Mouse (Mus musculus): ENCODE data around the gene Tas2r115.
"Not testable (repeated sequence)": the region's sequence is repeated elsewhere in the genome, so short reads cannot be mapped to it uniquely, and the experiment has no call there.

Gene Tas2r115

GRCm38 (mm10) chr6:132737935-132738334 lies at the start of gene Tas2r115:
Gene Tas2r115 (minus strand): TSS chr6:132738035.
- H3K9me3 ChIP-seq (ENCODE audit: low read length): no peaks in the 10 kb centered on the region
- no peaks in the 10 kb centered on the region for H3K27me3 ChIP-seq (ENCODE audit: insufficient read depth, low read length)
- no peak for TF ChIP-seq NANOG (IDR thresholded peaks at IDR 0.05; ENCODE audit: borderline replicate concordance, low read length)
- TF ChIP-seq POU5F1 (IDR thresholded peaks at IDR 0.05; ENCODE audit: borderline replicate concordance, low read length): no peak
- TF ChIP-seq CTCF (conservative IDR thresholded peaks at IDR 0.05; ENCODE audit: low read length): no peak
- no peak within 1 kb of the TSS for H3K4me3 ChIP-seq (replicated peaks; ENCODE audit: low read length)
- H3K4me1 ChIP-seq (replicated peaks; ENCODE audit: low read depth, low read length): no peaks in the 10 kb centered on the region
- no peaks in the 10 kb centered on the region for H3K36me3 ChIP-seq (ENCODE audit: insufficient read depth, low read length)

- Histone ChIP-seq H3K9me3 (ENCODE audit: low read length) (no peaks in the 10 kb centered on the region), H3K27me3 (ENCODE audit: insufficient read depth, low read length) (no peaks in the 10 kb centered on the region), H3K4me1 (replicated peaks; ENCODE audit: low read depth, low read length) (no peaks in the 10 kb centered on the region), H3K36me3 (ENCODE audit: insufficient read depth, low read length) (no peaks in the 10 kb centered on the region), H3K4me3 (replicated peaks; ENCODE audit: low read length) (no peak within 1 kb of the TSS)
- TF ChIP-seq CTCF (conservative IDR thresholded peaks at IDR 0.05; ENCODE audit: low read length): no peak
- no peak for TF ChIP-seq NANOG (IDR thresholded peaks at IDR 0.05; ENCODE audit: borderline replicate concordance, low read length)
- no peak for TF ChIP-seq POU5F1 (IDR thresholded peaks at IDR 0.05; ENCODE audit: borderline replicate concordance, low read length)
These were observed 40.2 kb upstream of the Tas2r115 start, which contains the start of gene Tas2r136 for GRCm38 (mm10) chr6:132778062-132778461. Gene Tas2r136 (minus strand): TSS chr6:132778162.

DNA sequence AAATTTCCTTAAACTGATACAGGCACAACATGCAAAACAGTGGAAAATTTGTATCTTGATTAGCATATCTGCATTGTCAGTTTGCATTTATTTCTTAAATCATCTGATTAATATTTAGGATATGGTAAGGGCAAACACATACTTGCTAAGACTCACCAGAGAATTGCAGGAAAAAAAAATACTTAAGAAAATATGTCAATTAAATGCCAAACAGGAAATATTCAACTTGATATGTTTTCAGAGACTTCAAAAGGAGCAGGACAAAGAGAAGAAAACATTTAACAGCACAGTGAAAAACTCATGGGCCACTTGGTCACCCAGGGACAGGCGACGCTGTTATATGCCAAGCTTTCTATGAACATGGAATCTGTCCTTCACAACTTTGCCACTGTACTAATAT lies 24.0 kb upstream of the Tas2r115 start, which contains the start of gene Tas2r102:
Gene Tas2r102, plus strand, starts transcription at position 301 of the 400 bp plus-strand sequence.
- Histone ChIP-seq H3K4me3 (replicated peaks; ENCODE audit: low read length) (no peak within 1 kb of the TSS), H3K9me3 (ENCODE audit: low read length) (no peaks in the 10 kb centered on the region), H3K4me1 (replicated peaks; ENCODE audit: low read depth, low read length) (no peaks in the 10 kb centered on the region), H3K27me3 (ENCODE audit: insufficient read depth, low read length) (no peaks in the 10 kb centered on the region), H3K36me3 (ENCODE audit: insufficient read depth, low read length) (no peaks in the 10 kb centered on the region)
- no peak for TF ChIP-seq POU5F1 (IDR thresholded peaks at IDR 0.05; ENCODE audit: borderline replicate concordance, low read length)
- TF ChIP-seq NANOG (IDR thresholded peaks at IDR 0.05; ENCODE audit: borderline replicate concordance, low read length): no peak
- no peak for TF ChIP-seq CTCF (conservative IDR thresholded peaks at IDR 0.05; ENCODE audit: low read length)

DNA sequence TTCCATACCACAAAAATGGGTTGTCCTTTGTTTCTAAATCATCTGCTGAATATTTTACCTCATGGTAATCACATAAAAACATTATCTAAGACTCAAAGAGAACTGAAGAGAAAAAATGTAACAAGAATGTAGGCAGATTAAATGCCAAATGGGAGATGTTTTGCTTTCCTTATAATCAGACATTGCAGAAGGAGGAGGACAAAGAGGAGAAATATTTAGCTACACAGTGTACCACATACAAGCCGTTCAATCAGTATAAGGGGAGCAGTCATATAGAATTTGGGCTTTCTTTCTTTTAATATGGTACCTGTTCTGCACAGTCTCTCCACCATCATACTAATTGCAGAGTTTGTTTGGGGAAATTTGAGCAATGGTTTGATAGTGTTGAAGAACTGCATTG lies 16.6 kb upstream of the Tas2r115 start, which contains the start of gene Tas2r124:
Gene Tas2r124, plus strand, starts transcription at position 301 of the 400 bp plus-strand sequence.
- H3K36me3 ChIP-seq (ENCODE audit: insufficient read depth, low read length): no peaks in the 10 kb centered on the region
- TF ChIP-seq NANOG (IDR thresholded peaks at IDR 0.05; ENCODE audit: borderline replicate concordance, low read length): no peak
- TF ChIP-seq CTCF (conservative IDR thresholded peaks at IDR 0.05; ENCODE audit: low read length): no peak
- TF ChIP-seq POU5F1 (IDR thresholded peaks at IDR 0.05; ENCODE audit: borderline replicate concordance, low read length): no peak
- H3K4me3 ChIP-seq (replicated peaks; ENCODE audit: low read length): no peak within 1 kb of the TSS
- H3K9me3 ChIP-seq (ENCODE audit: low read length): no peaks in the 10 kb centered on the region
- no peaks in the 10 kb centered on the region for H3K27me3 ChIP-seq (ENCODE audit: insufficient read depth, low read length)
- H3K4me1 ChIP-seq (replicated peaks; ENCODE audit: low read depth, low read length): no peaks in the 10 kb centered on the region

- H3K27me3 ChIP-seq (ENCODE audit: insufficient read depth, low read length): no peaks in the 10 kb centered on the region
- H3K4me1 ChIP-seq (replicated peaks; ENCODE audit: low read depth, low read length): no peaks in the 10 kb centered on the region
- H3K4me3 ChIP-seq (replicated peaks; ENCODE audit: low read length): no peak overlapping the region
- no peaks in the 10 kb centered on the region for H3K36me3 ChIP-seq (ENCODE audit: insufficient read depth, low read length)
- TF ChIP-seq POU5F1 (IDR thresholded peaks at IDR 0.05; ENCODE audit: borderline replicate concordance, low read length) (no peak), CTCF (conservative IDR thresholded peaks at IDR 0.05; ENCODE audit: low read length) (no peak), NANOG (IDR thresholded peaks at IDR 0.05; ENCODE audit: borderline replicate concordance, low read length) (no peak)
- H3K9me3 ChIP-seq (ENCODE audit: low read length): no peaks in the 10 kb centered on the region
These were observed 12.4 kb upstream of the Tas2r115 start for GRCm38 (mm10) chr6:132750206-132750605.

GRCm38 (mm10) chr6:132711828-132712227 lies 26.0 kb downstream of the Tas2r115 start, which contains the start of gene Tas2r122:
Gene Tas2r122 (minus strand): TSS chr6:132711928.
- TF ChIP-seq POU5F1 (IDR thresholded peaks at IDR 0.05; ENCODE audit: borderline replicate concordance, low read length) (no peak), NANOG (IDR thresholded peaks at IDR 0.05; ENCODE audit: borderline replicate concordance, low read length) (no peak), CTCF (conservative IDR thresholded peaks at IDR 0.05; ENCODE audit: low read length) (no peak)
- Histone ChIP-seq H3K36me3 (ENCODE audit: insufficient read depth, low read length) (no peaks in the 10 kb centered on the region), H3K9me3 (ENCODE audit: low read length) (no peaks in the 10 kb centered on the region), H3K4me1 (replicated peaks; ENCODE audit: low read depth, low read length) (no peaks in the 10 kb centered on the region), H3K4me3 (replicated peaks; ENCODE audit: low read length) (no peak within 1 kb of the TSS), H3K27me3 (ENCODE audit: insufficient read depth, low read length) (no peaks in the 10 kb centered on the region)

- Histone ChIP-seq H3K36me3 (ENCODE audit: insufficient read depth, low read length) (no peaks in the 10 kb centered on the region), H3K9me3 (ENCODE audit: low read length) (no peaks in the 10 kb centered on the region), H3K4me1 (replicated peaks; ENCODE audit: low read depth, low read length) (no peaks in the 10 kb centered on the region), H3K27me3 (ENCODE audit: insufficient read depth, low read length) (no peaks in the 10 kb centered on the region), H3K4me3 (replicated peaks; ENCODE audit: low read length) (no peak within 1 kb of the TSS)
- TF ChIP-seq CTCF (conservative IDR thresholded peaks at IDR 0.05; ENCODE audit: low read length) (no peak), POU5F1 (IDR thresholded peaks at IDR 0.05; ENCODE audit: borderline replicate concordance, low read length) (no peak)
These were observed 36.9 kb downstream of the Tas2r115 start, which contains the start of gene Tas2r121 for GRCm38 (mm10) chr6:132700907-132701306. Gene Tas2r121 (minus strand): TSS chr6:132701007.

DNA sequence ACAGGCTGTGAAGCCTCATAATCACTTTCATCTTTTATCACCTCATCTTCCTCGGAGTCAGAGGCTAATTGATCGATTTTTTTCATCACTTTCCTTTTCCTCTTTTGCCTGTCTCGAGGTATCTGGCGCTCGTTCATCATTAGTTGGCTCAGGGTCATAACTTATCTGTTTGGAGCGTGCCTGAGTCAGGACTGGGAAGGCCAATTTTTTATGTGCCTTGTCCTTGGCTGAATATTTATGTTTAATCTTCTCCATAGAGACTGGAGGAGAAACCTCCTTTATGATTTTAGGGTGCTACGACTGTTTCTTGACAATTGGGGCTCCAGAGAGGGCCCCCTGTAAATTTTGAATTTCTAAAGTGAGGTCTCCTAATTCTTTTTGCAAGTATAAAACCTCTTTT lies 46.2 kb downstream of the Tas2r115 start:
- H3K36me3 ChIP-seq (ENCODE audit: insufficient read depth, low read length); H3K27me3 ChIP-seq (ENCODE audit: insufficient read depth, low read length); H3K9me3 ChIP-seq (ENCODE audit: low read length); H3K4me1 ChIP-seq (replicated peaks; ENCODE audit: low read depth, low read length); H3K4me3 ChIP-seq (replicated peaks; ENCODE audit: low read length): not testable (repeated sequence)

Data from E14TG2a.4 (cell line).